Mouse (Mus musculus): ENCODE measurements around the gene Nphs2. TPM values are rescaled to one million over a fixed set of nuclear protein-coding genes. Genes with fewer than 3 reads are reported as not detected.

The Nphs2 gene
- total RNA-seq, 2 experiments from 2014 or later: 0.51 TPM; not detected in 1

- no peak for DNase-seq (ENCODE audit: low spot score in 2 of 2)
These were observed 41.9 kb downstream of the Nphs2 start for GRCm38 (mm10) chr1:156352466-156352865.

- DNase-seq (ENCODE audit: low spot score in 2 of 2): no peak
These were observed 55.2 kb downstream of the Nphs2 start, which contains the start of gene Gm2000 for GRCm38 (mm10) chr1:156365740-156366139. Gene Gm2000 (plus strand): TSS chr1:156366040.

Other genes with a start within 250 kb of the Nphs2 start
- gene Fam163a, start 105.7 kb upstream of the Nphs2 start, total RNA-seq (2021): 10 to 100 TPM; 29.0 to 35.8 TPM
- gene Tdrd5, start 7.1 kb upstream of the Nphs2 start, total RNA-seq (2021): 1 to 10 TPM; 5.4 to 6.5 TPM
- gene Gm2000, start 55.3 kb downstream of the Nphs2 start, total RNA-seq (2021): 100 to 1,000 TPM; 380 to 411 TPM
- gene Axdnd1, start 110.4 kb downstream of the Nphs2 start, total RNA-seq (2021): 1 to 10 TPM in 1 of 2 experiments, under 1 TPM in 1; 0.89 to 1.1 TPM
- gene Soat1, start 163.6 kb downstream of the Nphs2 start, total RNA-seq (2021): 10 to 100 TPM; 44.3 to 48.3 TPM
- 10 to 100 TPM; 40.4 to 48.0 TPM for gene Gm10031, start 213.3 kb downstream of the Nphs2 start, total RNA-seq (2021)
- 10 to 100 TPM; 71.4 to 71.8 TPM for gene Abl2, start 248.1 kb downstream of the Nphs2 start, total RNA-seq (2021)

Measured in layer of hippocampus, postnatal 10 days (tissue).